14 mouse cellular contexts compared by ENCODE assay signal in genomic region chr3:122476656-122477055, GRCm38 (mm10).
DNase-seq lines count a peak whose midpoint lies in the region; ATAC-seq lines count a peak whose summit lies in the region.
"Had no signal": no experiment of that assay in that cellular context is flagged by ENCODE, and none has a peak within 500 bp of the region (broad histone marks: within the 10 kb centered on the region; RNA-seq: fewer than 3 reads in every experiment).

No protein-coding gene starts in this region.

- peaks cover 81% of the 10 kb centered on the region for H3K4me1 ChIP-seq in embryonic facial prominence, embryonic 10.5 days
- H3K4me1 ChIP-seq in hindbrain, embryonic 11.5 days (replicated peaks; ENCODE audit: control insufficient read depth, insufficient read depth, low read length): peaks cover 21% of the 10 kb centered on the region
- H3K4me1 ChIP-seq in midbrain, embryonic 14.5 days (ENCODE audit: control insufficient read depth, insufficient read depth, low read length): peaks cover 51% of the 10 kb centered on the region

- H3K27me3 ChIP-seq in embryonic facial prominence, embryonic 10.5 days (replicated peaks; ENCODE audit: low read depth, poor library complexity, severe bottlenecking): no peaks in the 10 kb centered on the region; the same call in 1 of the 2 replicates
- H3K27me3 ChIP-seq in hindbrain, embryonic 11.5 days (ENCODE audit: control insufficient read depth, insufficient read depth, low read length): no peaks in the 10 kb centered on the region
- H3K27me3 ChIP-seq in midbrain, embryonic 14.5 days (ENCODE audit: control insufficient read depth, insufficient read depth, low read length): no peaks in the 10 kb centered on the region
- H3K27me3 ChIP-seq: embryonic facial prominence, embryonic 12.5 days had no signal

- 0 out of 2 replicates have a peak overlapping the region, but pooled peaks have one; percentile 71 for H3K27ac ChIP-seq in embryonic facial prominence, embryonic 10.5 days (replicated peaks)
- peak overlapping the region; percentile 11; the same call in 1 of the 2 replicates for H3K27ac ChIP-seq in hindbrain, embryonic 11.5 days (ENCODE audit: low read depth, low read length)
- peak overlapping the region; percentile 65 for H3K27ac ChIP-seq in midbrain, embryonic 14.5 days (replicated peaks; ENCODE audit: low read depth, low read length)
- H3K27ac ChIP-seq: embryonic facial prominence, embryonic 12.5 days; liver, embryonic 14.5 days had no signal

- no peaks in the 10 kb centered on the region for H3K9me3 ChIP-seq in embryonic facial prominence, embryonic 10.5 days
- no peaks in the 10 kb centered on the region for H3K9me3 ChIP-seq in hindbrain, embryonic 11.5 days (ENCODE audit: control insufficient read depth, low read length)
- no peaks in the 10 kb centered on the region for H3K9me3 ChIP-seq in midbrain, embryonic 14.5 days (ENCODE audit: control insufficient read depth, low read length)
- H3K9me3 ChIP-seq: embryonic facial prominence, embryonic 12.5 days had no signal

- ATAC-seq in hindbrain, embryonic 11.5 days (ENCODE audit: low FRiP score): no peak
- ATAC-seq in midbrain, embryonic 14.5 days (ENCODE audit: low FRiP score, low TSS enrichment): peak; percentile 10; the same call in 1 of the 2 replicates
- no peak for ATAC-seq in activated CD4-positive, CD25-positive, alpha-beta regulatory T cell, adult 4 months
- ATAC-seq: intestine, postnatal 0 days had no signal

- H3K4me2 ChIP-seq in hindbrain, embryonic 11.5 days (replicated peaks; ENCODE audit: low read depth, low read length): no peak overlapping the region
- H3K4me2 ChIP-seq in midbrain, embryonic 14.5 days (ENCODE audit: low read length): no peak overlapping the region
- H3K4me2 ChIP-seq: embryonic facial prominence, embryonic 12.5 days had no signal

- no peaks in the 10 kb centered on the region for H3K36me3 ChIP-seq in embryonic facial prominence, embryonic 10.5 days (replicated peaks)
- H3K36me3 ChIP-seq in hindbrain, embryonic 11.5 days (ENCODE audit: control insufficient read depth, insufficient read depth, low read length): no peaks in the 10 kb centered on the region
- no peaks in the 10 kb centered on the region for H3K36me3 ChIP-seq in midbrain, embryonic 14.5 days (ENCODE audit: control insufficient read depth, insufficient read depth, low read length)
- H3K36me3 ChIP-seq: embryonic facial prominence, embryonic 12.5 days had no signal

- H3K9ac ChIP-seq in hindbrain, embryonic 11.5 days (ENCODE audit: low read depth, low read length): no peak overlapping the region
- H3K9ac ChIP-seq in midbrain, embryonic 14.5 days (replicated peaks; ENCODE audit: low read length): no peak overlapping the region
- H3K9ac ChIP-seq: embryonic facial prominence, embryonic 12.5 days; liver, embryonic 14.5 days had no signal

- 62% methylated on average over 3 of the region's 3 CpGs for WGBS in embryonic facial prominence, embryonic 10.5 days
- WGBS in hindbrain, embryonic 11.5 days: 62% methylated on average over 3 of the region's 3 CpGs
- 29% methylated on average over 3 of the region's 3 CpGs for WGBS in midbrain, embryonic 14.5 days

- DNase-seq in cerebellum, postnatal 14 days: peak; percentile 67 to 68
- no peak for DNase-seq in cerebellum, adult 9-11 months
- DNase-seq in embryonic facial prominence, embryonic 10.5 days (ENCODE audit: low spot score): no peak
- DNase-seq in hindbrain, embryonic 11.5 days (ENCODE audit: low spot score): peak; percentile 28
- DNase-seq in midbrain, embryonic 14.5 days: peak; percentile 79
- DNase-seq in kidney, adult 18-20 months: no peak
- DNase-seq in urinary bladder, adult 18-20 months (ENCODE audit: low spot score in 2 of 2): no peak
- DNase-seq: adrenal gland, postnatal 25 days; heart, postnatal 10 days; spleen, adult 18-20 months had no signal

- H3K4me3 ChIP-seq in embryonic facial prominence, embryonic 10.5 days: 0 out of 2 replicates have a peak overlapping the region, but pooled peaks have one; percentile 5
- H3K4me3 ChIP-seq in hindbrain, embryonic 11.5 days (ENCODE audit: low read depth, low read length): no peak overlapping the region
- H3K4me3 ChIP-seq in midbrain, embryonic 14.5 days (replicated peaks; ENCODE audit: low read depth, low read length): no peak overlapping the region
- H3K4me3 ChIP-seq: embryonic facial prominence, embryonic 12.5 days had no signal

Comparison
In these comparisons a context has a peak if more than half of its experiments do, and no peak if none do; other contexts are left out.
1. DNase-seq: peak in cerebellum, postnatal 14 days (2 of 2), hindbrain, embryonic 11.5 days (single experiment) and midbrain, embryonic 14.5 days (single experiment); none in cerebellum, adult 9-11 months (single experiment), embryonic facial prominence, embryonic 10.5 days (single experiment), kidney, adult 18-20 months (single experiment) and urinary bladder, adult 18-20 months (0 of 2).
2. H3K27ac ChIP-seq: peak in every context shown above with its lines; median percentile 71 in embryonic facial prominence, embryonic 10.5 days; 65 in midbrain, embryonic 14.5 days; 11 in hindbrain, embryonic 11.5 days.